Mouse (Mus musculus) left cerebral cortex, adult 9 months (tissue): ENCODE results near the gene 4930519G04Rik.
A peak's percentile ranks its signal among the peaks of the same experiment; 100 is the strongest.
"Not testable (repeated sequence)": the region's sequence is repeated elsewhere in the genome, so short reads cannot be mapped to it uniquely, and the experiment has no call there.

ENCODE experiments used
- DNase-seq, 2 experiments: peaks; one replicate each; pipeline ENCODE4 v3.0.0; 2022; ENCODE audit warnings: low spot score in 2 of 2

4930519G04Rik gene

DNA sequence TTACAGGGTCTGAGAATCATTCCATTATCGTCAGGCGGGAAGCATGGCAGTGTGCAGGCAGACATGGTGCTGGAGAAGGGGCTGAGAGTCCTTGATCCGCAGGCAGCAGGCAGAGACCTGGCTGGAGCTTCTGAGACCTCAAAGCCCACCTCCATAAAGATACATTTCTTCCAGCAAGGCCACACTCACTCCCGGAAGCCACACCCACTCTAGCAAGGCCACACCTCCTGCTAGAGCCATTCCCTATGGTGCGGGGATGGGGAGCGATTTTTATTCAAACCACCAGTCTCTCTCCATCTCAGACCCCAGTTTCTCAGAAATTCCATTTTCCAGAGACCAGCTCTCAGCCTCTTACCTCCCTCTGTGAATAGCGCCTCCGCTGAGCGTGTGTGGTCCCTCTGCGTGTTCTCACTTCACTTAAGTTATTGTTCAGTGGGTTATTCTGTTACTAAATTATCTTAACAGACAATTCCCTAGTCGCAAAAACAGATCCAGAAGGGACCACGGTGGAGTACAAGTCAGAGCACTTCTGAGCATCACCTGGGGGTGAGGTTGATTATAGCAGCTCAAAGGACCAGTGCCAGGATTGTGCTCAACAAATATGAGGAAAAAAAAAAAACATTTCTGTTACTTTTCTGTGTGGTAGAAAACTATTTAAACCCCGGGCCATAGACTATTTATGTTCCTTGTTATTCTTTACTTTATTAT lies 55.3 kb downstream of the 4930519G04Rik start:
- no peak for DNase-seq

- no peak for DNase-seq
These were observed 60.2 kb downstream of the 4930519G04Rik start for GRCm38 (mm10) chr5:114913686-114914085.

- DNase-seq: peak; percentile 44 to 52
These were observed 61.4 kb downstream of the 4930519G04Rik start for GRCm38 (mm10) chr5:114914855-114915254.

DNA sequence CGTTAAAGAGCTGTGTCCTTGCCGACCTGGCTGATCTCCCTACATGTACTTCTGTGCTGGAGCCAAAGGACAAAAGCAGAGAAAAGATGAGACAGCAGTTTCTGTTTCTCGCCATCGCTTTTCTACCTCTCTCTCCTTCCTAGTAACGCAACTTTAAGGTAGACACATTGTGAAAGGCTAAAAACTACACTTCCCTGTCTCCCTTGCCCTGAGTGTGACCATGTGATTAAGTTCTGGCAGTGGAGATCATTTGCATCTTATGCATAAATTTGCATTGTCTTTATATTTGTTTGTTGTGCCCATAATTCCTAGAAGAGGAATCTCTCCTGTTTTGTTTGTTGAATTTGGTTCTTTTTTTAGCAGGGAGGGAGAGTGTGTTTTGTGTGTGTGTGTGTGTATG lies 62.4 kb downstream of the 4930519G04Rik start:
- no peak for DNase-seq

DNA sequence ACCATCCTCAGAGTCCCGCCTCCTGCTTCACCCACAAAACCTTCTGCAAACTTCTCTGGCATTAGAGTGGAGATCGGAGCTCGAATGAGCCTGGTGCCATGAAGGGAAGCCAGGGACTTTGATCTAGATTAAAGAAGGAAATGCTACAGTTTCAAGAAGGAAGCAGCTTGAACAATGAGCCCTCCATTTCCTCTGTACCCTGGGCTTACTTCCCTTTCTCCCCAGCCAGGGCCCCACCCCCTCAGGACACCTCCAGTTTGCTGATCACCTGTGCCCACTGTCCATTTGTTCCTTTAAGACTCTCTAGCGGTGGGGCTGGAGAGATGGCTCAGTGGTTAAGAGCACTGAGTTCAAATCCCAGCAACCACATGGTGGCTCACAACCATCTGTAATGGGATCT lies 63.3 kb downstream of the 4930519G04Rik start:
- no peak for DNase-seq

DNA sequence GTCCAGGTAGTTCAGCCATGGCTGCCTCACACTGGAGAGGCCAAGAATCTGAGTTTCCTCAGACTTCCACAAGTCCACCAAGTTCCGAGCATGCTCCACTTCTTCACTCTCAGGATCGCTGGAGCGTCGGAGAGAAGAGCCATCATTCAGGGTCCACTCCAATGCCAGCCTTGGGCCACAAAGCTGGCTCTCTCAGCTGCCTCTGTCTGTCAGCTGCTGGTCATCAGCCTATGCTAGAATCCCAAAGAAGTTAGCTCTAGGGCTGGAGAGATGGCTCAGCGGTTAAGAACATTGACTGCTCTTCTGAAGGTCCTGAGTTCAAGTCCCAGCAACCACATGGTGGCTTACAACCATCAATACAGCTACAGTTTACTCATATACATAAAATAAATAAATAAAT lies 63.9 kb downstream of the 4930519G04Rik start:
- DNase-seq: not testable (repeated sequence)

GRCm38 (mm10) chr5:114921551-114922365 lies 68.3 kb downstream of the 4930519G04Rik start:
- DNase-seq: no peak

DNA sequence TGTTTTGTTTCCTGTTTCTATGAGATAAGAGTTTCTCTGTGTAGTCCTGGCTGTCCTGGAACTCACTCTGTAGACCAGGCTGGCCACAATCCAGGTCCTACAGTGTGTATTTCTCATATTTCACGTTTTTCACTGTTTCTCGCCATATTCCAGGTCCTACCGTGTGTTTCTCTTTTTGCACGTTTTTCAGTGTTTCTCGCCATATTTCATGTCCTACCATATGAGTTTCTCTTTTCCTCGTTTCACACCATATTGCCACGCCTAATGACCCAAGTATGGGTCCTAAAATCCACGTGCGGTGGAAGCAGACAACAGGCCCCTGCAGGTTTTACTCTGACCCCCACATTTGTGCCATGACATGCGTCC lies 68.9 kb downstream of the 4930519G04Rik start:
- no peak for DNase-seq

- DNase-seq: no peak
These were observed 69.6 kb downstream of the 4930519G04Rik start, which contains the start of gene Oasl1 for GRCm38 (mm10) chr5:114922998-114923473. Gene Oasl1 (plus strand): TSS chr5:114923240.

GRCm38 (mm10) chr5:114926153-114926684 lies 72.8 kb downstream of the 4930519G04Rik start:
- DNase-seq: no peak

GRCm38 (mm10) chr5:114926753-114927152 lies 73.3 kb downstream of the 4930519G04Rik start:
- no peak for DNase-seq

- DNase-seq: no peak
These were observed 78.2 kb downstream of the 4930519G04Rik start for GRCm38 (mm10) chr5:114931626-114932025.

- DNase-seq: no peak
These were observed 79.7 kb downstream of the 4930519G04Rik start for GRCm38 (mm10) chr5:114933206-114933605.
